Mouse (Mus musculus): Measurements from ENCODE around the gene Itpkb. TPM values are rescaled to one million over a fixed set of nuclear protein-coding genes. Genes with fewer than 3 reads are reported as not detected.

Gene Itpkb
- polyA plus RNA-seq, 1 experiment from 2014 or later: 3.4 TPM

GRCm38 (mm10) chr1:180423008-180423639 is 92.8 kb downstream of the Itpkb start:
- Histone ChIP-seq H3K4me3 (ENCODE audit: low read depth, low read length) (no peak overlapping the region), H3K36me3 (replicated peaks; ENCODE audit: control insufficient read depth, insufficient read depth, low read depth, low read length) (no peaks in the 10 kb centered on the region; the same call in 1 of the 2 replicates), H3K4me1 (ENCODE audit: control insufficient read depth, insufficient read depth, low read length) (no peaks in the 10 kb centered on the region), H3K27ac (replicated peaks; ENCODE audit: low read depth, low read length) (no peak overlapping the region), H3K9ac (replicated peaks; ENCODE audit: low read length) (no peak overlapping the region), H3K9me3 (replicated peaks; ENCODE audit: control insufficient read depth, low read length) (no peaks in the 10 kb centered on the region), H3K27me3 (ENCODE audit: control insufficient read depth, insufficient read depth, low read length) (no peaks in the 10 kb centered on the region), H3K4me2 (ENCODE audit: low read depth, low read length) (no peak overlapping the region)
- ATAC-seq (replicated peaks; ENCODE audit: insufficient number of reproducible peaks, low FRiP score, low TSS enrichment, low read depth) (no peak), DNase-seq (ENCODE audit: low spot score) (no peak)
- WGBS: 51% methylated on average over 16 of the region's 16 CpGs

- Histone ChIP-seq H3K4me2 (ENCODE audit: low read depth, low read length) (no peak overlapping the region), H3K4me1 (ENCODE audit: control insufficient read depth, insufficient read depth, low read length) (no peaks in the 10 kb centered on the region), H3K27ac (replicated peaks; ENCODE audit: low read depth, low read length) (no peak overlapping the region), H3K9me3 (replicated peaks; ENCODE audit: control insufficient read depth, low read length) (no peaks in the 10 kb centered on the region), H3K4me3 (ENCODE audit: low read depth, low read length) (no peak overlapping the region), H3K27me3 (ENCODE audit: control insufficient read depth, insufficient read depth, low read length) (no peaks in the 10 kb centered on the region), H3K9ac (replicated peaks; ENCODE audit: low read length) (no peak overlapping the region), H3K36me3 (replicated peaks; ENCODE audit: control insufficient read depth, insufficient read depth, low read depth, low read length) (no peaks in the 10 kb centered on the region; the same call in 1 of the 2 replicates)
- ATAC-seq (replicated peaks; ENCODE audit: insufficient number of reproducible peaks, low FRiP score, low TSS enrichment, low read depth) (no peak), DNase-seq (ENCODE audit: low spot score) (no peak)
- WGBS: 58% methylated on average over 3 of the region's 3 CpGs
Observed at GRCm38 (mm10) chr1:180423931-180424330, 93.6 kb downstream of the Itpkb start.

DNA sequence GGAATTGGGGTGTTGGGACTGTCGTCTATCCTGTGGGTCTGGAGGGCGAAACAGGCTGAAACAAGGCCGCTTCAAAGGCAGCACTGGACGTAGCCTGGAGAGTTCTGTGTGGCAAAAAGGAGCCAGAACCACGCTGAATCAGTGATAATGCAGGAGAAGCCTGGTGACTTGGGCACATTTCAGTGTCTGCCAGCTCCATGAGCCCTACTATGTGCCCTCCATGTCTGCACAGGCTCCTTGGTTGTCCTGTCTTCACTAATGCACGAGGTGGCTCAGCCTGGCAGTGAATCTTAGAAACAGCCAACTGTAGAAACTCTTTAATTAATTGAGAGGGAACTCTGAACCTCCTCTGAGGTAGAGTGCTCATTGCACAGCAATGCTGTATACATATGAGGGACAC is 96.1 kb downstream of the Itpkb start:
- H3K9ac ChIP-seq (replicated peaks; ENCODE audit: low read length): no peak overlapping the region
- H3K36me3 ChIP-seq (replicated peaks; ENCODE audit: control insufficient read depth, insufficient read depth, low read depth, low read length): no peaks in the 10 kb centered on the region
- no peaks in the 10 kb centered on the region for H3K27me3 ChIP-seq (ENCODE audit: control insufficient read depth, insufficient read depth, low read length)
- DNase-seq (ENCODE audit: low spot score) (no peak), ATAC-seq (replicated peaks; ENCODE audit: insufficient number of reproducible peaks, low FRiP score, low TSS enrichment, low read depth) (no peak)
- no peaks in the 10 kb centered on the region for H3K9me3 ChIP-seq (replicated peaks; ENCODE audit: control insufficient read depth, low read length)
- no peaks in the 10 kb centered on the region for H3K4me1 ChIP-seq (ENCODE audit: control insufficient read depth, insufficient read depth, low read length)
- WGBS: 81% methylated on average over 6 of the region's 6 CpGs
- no peak overlapping the region for H3K4me2 ChIP-seq (ENCODE audit: low read depth, low read length)
- no peak overlapping the region for H3K4me3 ChIP-seq (ENCODE audit: low read depth, low read length)
- no peak overlapping the region for H3K27ac ChIP-seq (replicated peaks; ENCODE audit: low read depth, low read length)

- Histone ChIP-seq H3K4me1 (ENCODE audit: control insufficient read depth, insufficient read depth, low read length) (no peaks in the 10 kb centered on the region), H3K27me3 (ENCODE audit: control insufficient read depth, insufficient read depth, low read length) (no peaks in the 10 kb centered on the region), H3K4me2 (ENCODE audit: low read depth, low read length) (no peak overlapping the region), H3K36me3 (replicated peaks; ENCODE audit: control insufficient read depth, insufficient read depth, low read depth, low read length) (no peaks in the 10 kb centered on the region), H3K4me3 (ENCODE audit: low read depth, low read length) (no peak overlapping the region), H3K9me3 (replicated peaks; ENCODE audit: control insufficient read depth, low read length) (no peaks in the 10 kb centered on the region), H3K27ac (replicated peaks; ENCODE audit: low read depth, low read length) (no peak overlapping the region), H3K9ac (replicated peaks; ENCODE audit: low read length) (no peak overlapping the region)
- ATAC-seq (replicated peaks; ENCODE audit: insufficient number of reproducible peaks, low FRiP score, low TSS enrichment, low read depth) (no peak), DNase-seq (ENCODE audit: low spot score) (no peak)
- WGBS: 71% methylated on average over 10 of the region's 10 CpGs
Observed at GRCm38 (mm10) chr1:180427685-180428084, 97.4 kb downstream of the Itpkb start.

DNA sequence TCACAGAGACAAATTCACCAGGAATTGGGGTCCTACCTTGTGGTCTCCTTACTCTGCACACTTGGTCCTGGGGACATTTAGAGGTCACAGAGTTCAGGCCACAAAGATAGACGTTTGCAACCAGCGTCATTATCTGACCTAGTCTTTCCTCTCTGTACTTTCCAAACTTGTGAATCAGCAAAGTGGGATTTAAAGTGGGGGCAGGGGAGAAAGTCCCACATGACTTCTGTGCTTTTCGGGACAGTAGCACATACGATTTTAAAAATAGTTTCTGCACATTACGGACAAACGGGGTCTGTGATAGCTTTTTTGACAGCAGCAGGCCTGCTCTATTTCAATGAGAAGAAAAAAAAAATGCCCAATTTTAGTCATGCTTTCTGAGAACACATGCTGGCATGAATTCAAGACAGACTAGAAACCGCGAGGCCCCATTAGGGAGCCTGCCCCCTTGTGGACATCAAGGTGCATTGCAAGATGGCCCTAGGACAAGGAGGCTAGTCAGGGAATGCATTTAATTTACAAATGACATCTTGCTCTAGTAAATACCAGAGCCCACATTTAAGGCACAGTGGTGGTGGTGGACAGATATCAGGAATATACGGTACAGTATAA is 97.9 kb downstream of the Itpkb start:
- H3K36me3 ChIP-seq (replicated peaks; ENCODE audit: control insufficient read depth, insufficient read depth, low read depth, low read length): no peaks in the 10 kb centered on the region
- H3K4me2 ChIP-seq (ENCODE audit: low read depth, low read length): no peak overlapping the region
- no peak overlapping the region for H3K4me3 ChIP-seq (ENCODE audit: low read depth, low read length)
- ATAC-seq (replicated peaks; ENCODE audit: insufficient number of reproducible peaks, low FRiP score, low TSS enrichment, low read depth) (no peak), DNase-seq (ENCODE audit: low spot score) (peak; percentile 84)
- H3K27me3 ChIP-seq (ENCODE audit: control insufficient read depth, insufficient read depth, low read length): no peaks in the 10 kb centered on the region
- no peak overlapping the region for H3K9ac ChIP-seq (replicated peaks; ENCODE audit: low read length)
- no peaks in the 10 kb centered on the region for H3K9me3 ChIP-seq (replicated peaks; ENCODE audit: control insufficient read depth, low read length)
- H3K4me1 ChIP-seq (ENCODE audit: control insufficient read depth, insufficient read depth, low read length): no peaks in the 10 kb centered on the region
- WGBS: 34% methylated on average over 9 of the region's 9 CpGs
- H3K27ac ChIP-seq (replicated peaks; ENCODE audit: low read depth, low read length): no peak overlapping the region

GRCm38 (mm10) chr1:180428871-180429270 is 98.6 kb downstream of the Itpkb start:
- no peak overlapping the region for H3K9ac ChIP-seq (replicated peaks; ENCODE audit: low read length)
- H3K27me3 ChIP-seq (ENCODE audit: control insufficient read depth, insufficient read depth, low read length): no peaks in the 10 kb centered on the region
- no peaks in the 10 kb centered on the region for H3K36me3 ChIP-seq (replicated peaks; ENCODE audit: control insufficient read depth, insufficient read depth, low read depth, low read length)
- H3K9me3 ChIP-seq (replicated peaks; ENCODE audit: control insufficient read depth, low read length): no peaks in the 10 kb centered on the region
- 83% methylated on average over 8 of the region's 8 CpGs for WGBS
- ATAC-seq (replicated peaks; ENCODE audit: insufficient number of reproducible peaks, low FRiP score, low TSS enrichment, low read depth): no peak
- no peaks in the 10 kb centered on the region for H3K4me1 ChIP-seq (ENCODE audit: control insufficient read depth, insufficient read depth, low read length)
- no peak overlapping the region for H3K4me2 ChIP-seq (ENCODE audit: low read depth, low read length)
- H3K27ac ChIP-seq (replicated peaks; ENCODE audit: low read depth, low read length): no peak overlapping the region
- H3K4me3 ChIP-seq (ENCODE audit: low read depth, low read length): no peak overlapping the region
- no peak for DNase-seq (ENCODE audit: low spot score)

GRCm38 (mm10) chr1:180429819-180430218 is 99.5 kb downstream of the Itpkb start:
- H3K4me2 ChIP-seq (ENCODE audit: low read depth, low read length): no peak overlapping the region
- no peak overlapping the region for H3K4me3 ChIP-seq (ENCODE audit: low read depth, low read length)
- no peaks in the 10 kb centered on the region for H3K9me3 ChIP-seq (replicated peaks; ENCODE audit: control insufficient read depth, low read length)
- H3K4me1 ChIP-seq (ENCODE audit: control insufficient read depth, insufficient read depth, low read length): no peaks in the 10 kb centered on the region
- ATAC-seq (replicated peaks; ENCODE audit: insufficient number of reproducible peaks, low FRiP score, low TSS enrichment, low read depth) (no peak), DNase-seq (ENCODE audit: low spot score) (no peak)
- no peaks in the 10 kb centered on the region for H3K27me3 ChIP-seq (ENCODE audit: control insufficient read depth, insufficient read depth, low read length)
- H3K9ac ChIP-seq (replicated peaks; ENCODE audit: low read length): no peak overlapping the region
- H3K36me3 ChIP-seq (replicated peaks; ENCODE audit: control insufficient read depth, insufficient read depth, low read depth, low read length): no peaks in the 10 kb centered on the region
- H3K27ac ChIP-seq (replicated peaks; ENCODE audit: low read depth, low read length): no peak overlapping the region
- WGBS: 69% methylated on average over 5 of the region's 5 CpGs

DNA sequence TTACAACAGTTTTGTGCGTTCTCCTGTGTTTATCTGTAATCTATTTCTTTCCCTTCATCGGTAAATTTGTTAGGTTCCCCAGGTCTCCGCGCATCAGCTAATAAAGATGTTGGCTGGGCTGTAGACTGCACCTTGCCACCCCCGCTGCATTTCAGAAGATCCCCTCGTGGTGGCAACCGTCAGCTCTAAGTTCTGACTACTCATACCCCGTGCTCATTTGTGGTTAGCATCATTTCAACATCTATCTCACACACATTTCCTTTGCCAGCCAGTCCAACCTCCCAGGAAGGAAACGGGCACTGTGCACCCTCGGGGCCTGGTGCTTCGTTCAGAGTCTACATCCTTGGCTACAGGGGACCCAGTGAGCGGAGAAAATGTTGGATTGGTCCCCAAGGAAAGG is 101.5 kb downstream of the Itpkb start:
- no peak overlapping the region for H3K4me2 ChIP-seq (ENCODE audit: low read depth, low read length)
- H3K4me1 ChIP-seq (ENCODE audit: control insufficient read depth, insufficient read depth, low read length): no peaks in the 10 kb centered on the region
- 70% methylated on average over 12 of the region's 12 CpGs for WGBS
- DNase-seq (ENCODE audit: low spot score) (no peak), ATAC-seq (replicated peaks; ENCODE audit: insufficient number of reproducible peaks, low FRiP score, low TSS enrichment, low read depth) (no peak)
- H3K27ac ChIP-seq (replicated peaks; ENCODE audit: low read depth, low read length): no peak overlapping the region
- H3K9ac ChIP-seq (replicated peaks; ENCODE audit: low read length): no peak overlapping the region
- no peaks in the 10 kb centered on the region for H3K9me3 ChIP-seq (replicated peaks; ENCODE audit: control insufficient read depth, low read length)
- no peaks in the 10 kb centered on the region for H3K36me3 ChIP-seq (replicated peaks; ENCODE audit: control insufficient read depth, insufficient read depth, low read depth, low read length)
- H3K27me3 ChIP-seq (ENCODE audit: control insufficient read depth, insufficient read depth, low read length): no peaks in the 10 kb centered on the region
- H3K4me3 ChIP-seq (ENCODE audit: low read depth, low read length): no peak overlapping the region

Measured in embryonic facial prominence, embryonic 11.5 days (tissue).